Mouse (Mus musculus) midbrain, embryonic 16.5 days (tissue): ENCODE data around the gene Zfp141. TPM values are rescaled to one million over a fixed set of nuclear protein-coding genes. Genes with fewer than 3 reads are reported as not detected.

ENCODE experiments used
- ATAC-seq: fragments of 200-750 bp; cut with Nextera tagmentation; 2 replicates; pipeline ENCODE4 v1.8.0; 2017; ENCODE audit warnings: moderate TSS enrichment
- H3K27ac ChIP-seq: fragments of 300-500 bp; sonication (generic); 2 replicates; pipeline ENCODE4 v1.5.1; 2014; ENCODE audit warnings: mild to moderate bottlenecking, low read length, mixed read lengths
- H3K27me3 ChIP-seq: fragments of 300-500 bp; sonication (generic); 2 replicates; pipeline ENCODE4 v1.6.1; 2014; ENCODE audit warnings: low read depth, low read length, mixed read lengths; ENCODE audit not compliant: control insufficient read depth, insufficient read depth
- H3K36me3 ChIP-seq: fragments of 300-500 bp; sonication (generic); 2 replicates; pipeline ENCODE4 v1.6.1; 2014; ENCODE audit warnings: mild to moderate bottlenecking, low read length, moderate library complexity, mixed read lengths; ENCODE audit not compliant: control insufficient read depth, insufficient read depth
- H3K4me1 ChIP-seq: fragments of 300-500 bp; sonication (generic); 2 replicates; pipeline ENCODE4 v1.6.1; 2014; ENCODE audit warnings: mild to moderate bottlenecking, low read length, mixed read lengths; ENCODE audit not compliant: control insufficient read depth, insufficient read depth
- H3K4me2 ChIP-seq: fragments of 300-500 bp; sonication (generic); 2 replicates; pipeline ENCODE4 v1.6.1; 2014; ENCODE audit warnings: mild to moderate bottlenecking, low read length, mixed read lengths
- H3K4me3 ChIP-seq: fragments of 300-500 bp; sonication (generic); 2 replicates; pipeline ENCODE4 v1.5.1; 2014; ENCODE audit warnings: low read depth, mild to moderate bottlenecking, low read length, moderate library complexity, mixed read lengths
- H3K9ac ChIP-seq: fragments of 300-500 bp; sonication (generic); 2 replicates; pipeline ENCODE4 v1.6.1; 2014; ENCODE audit warnings: low read depth, low read length, mixed read lengths
- H3K9me3 ChIP-seq: fragments of 300-500 bp; sonication (generic); replicated peaks from 2 replicates; pipeline ENCODE4 v1.6.1; 2014; ENCODE audit warnings: mild to moderate bottlenecking, low read length, mixed read lengths; ENCODE audit not compliant: control insufficient read depth, poor library complexity, severe bottlenecking
- WGBS: fragments of 180-500 bp; shearing (Covaris S2); extraction: QIAGEN DNeasy Blood & Tissue Kit; methylation state at CpG from one replicate; pipeline ENCODE4 v1.1.7; 2014; 5-methylcytosine and 5-hydroxymethylcytosine counted together
- polyA plus RNA-seq: library from polyadenylated mRNA; unstranded; fragments of >200 nt; fragmentation: Nextera tagmentation; extraction: Ambion mirVana; gene quantifications from 2 replicates; pipeline ENCODE4 v1.2.1, GENCODE M21; 2015

Gene Zfp141
- polyA plus RNA-seq, 1 experiment from 2014 or later = 17.4 TPM

GRCm38 (mm10) chr7:42450618-42451017 lies 54.9 kb downstream of the Zfp141 start:
- 44% methylated on average over 3 of the region's 3 CpGs for WGBS

GRCm38 (mm10) chr7:42447850-42448249 lies 57.7 kb downstream of the Zfp141 start, which contains the start of gene 4933421I07Rik:
TSS of gene 4933421I07Rik (minus strand) at chr7:42448120.
- ATAC-seq = no peak
- Histone ChIP-seq H3K9ac (no peak within 1 kb of the TSS), H3K27ac (no peak within 1 kb of the TSS), H3K27me3 (no peaks in the 10 kb centered on the region), H3K4me1 (no peaks in the 10 kb centered on the region), H3K36me3 (no peaks in the 10 kb centered on the region), H3K4me2 (no peak within 1 kb of the TSS), H3K4me3 (no peak within 1 kb of the TSS), H3K9me3 (peaks cover 21% of the 10 kb centered on the region; the same call in 1 of the 2 replicates)
- whole genome bisulfite sequencing = 68% methylated on average over 5 of the region's 5 CpGs

More at GRCm38 (mm10) chr7:42450618-42451017, 54.9 kb downstream of the Zfp141 start:
- no peak for ATAC-seq
- Histone ChIP-seq H3K9me3 (peaks cover 19% of the 10 kb centered on the region; the same call in 1 of the 2 replicates), H3K27ac (no peak overlapping the region), H3K27me3 (no peaks in the 10 kb centered on the region), H3K4me2 (no peak overlapping the region), H3K9ac (no peak overlapping the region), H3K4me1 (no peaks in the 10 kb centered on the region), H3K36me3 (no peaks in the 10 kb centered on the region), H3K4me3 (no peak overlapping the region)

GRCm38 (mm10) chr7:42447352-42447751 lies 58.2 kb downstream of the Zfp141 start:
- no peaks in the 10 kb centered on the region for H3K4me1 ChIP-seq
- H3K36me3 ChIP-seq = no peaks in the 10 kb centered on the region
- no peak for ATAC-seq
- H3K9ac ChIP-seq = no peak overlapping the region
- H3K4me2 ChIP-seq = no peak overlapping the region
- no peaks in the 10 kb centered on the region for H3K27me3 ChIP-seq
- no peak overlapping the region for H3K27ac ChIP-seq
- 86% methylated on average over 9 of the region's 9 CpGs for WGBS
- peaks cover 22% of the 10 kb centered on the region; the same call in 1 of the 2 replicates for H3K9me3 ChIP-seq
- no peak overlapping the region for H3K4me3 ChIP-seq

Other genes starting within 250 kb of the Zfp141 start
- not detected in 2 replicates for gene Vmn2r61, start 245.7 kb downstream of the Zfp141 start, polyA plus RNA-seq
- not detected in 2 replicates for gene 4933421I07Rik, start 57.6 kb downstream of the Zfp141 start, polyA plus RNA-seq
- not detected in 2 replicates for gene Gm21028, start 72.8 kb upstream of the Zfp141 start, polyA plus RNA-seq
- 2.1 and 2.3 TPM in 2 replicates for gene Zfp977, start 86.8 kb upstream of the Zfp141 start, polyA plus RNA-seq
- gene Zfp976, start 136.8 kb upstream of the Zfp141 start, polyA plus RNA-seq = 2.4 and 3.3 TPM in 2 replicates
- 8.1 and 8.4 TPM in 2 replicates for gene Zfp975, start 187.0 kb upstream of the Zfp141 start, polyA plus RNA-seq
- 0.05 TPM in 1 of 2 replicates, not detected in the other for gene Gm17067, start 221.3 kb upstream of the Zfp141 start, polyA plus RNA-seq